Mouse (Mus musculus) neural tube, embryonic 12.5 days (tissue): ENCODE measurements around the gene Cnot2. TPM values are rescaled to one million over a fixed set of nuclear protein-coding genes. Genes with fewer than 3 reads are reported as not detected.

Experiments used
- ATAC-seq: fragments of 200-750 bp; cut with Nextera tagmentation; 2 replicates; pipeline ENCODE4 v1.8.0; 2017; ENCODE audit warnings: low read depth, mild to moderate bottlenecking, moderate TSS enrichment, moderate library complexity; ENCODE audit not compliant: low FRiP score
- H3K27ac ChIP-seq: fragments of 300-500 bp; sonication (generic); 2 replicates; pipeline ENCODE4 v1.5.1; 2016
- H3K27me3 ChIP-seq: fragments of 300-500 bp; sonication (generic); replicated peaks from 2 replicates; pipeline ENCODE4 v1.6.1; 2016; ENCODE audit warnings: mild to moderate bottlenecking
- H3K36me3 ChIP-seq: fragments of 300-500 bp; sonication (generic); 2 replicates; pipeline ENCODE4 v1.6.1; 2016; ENCODE audit warnings: mild to moderate bottlenecking
- H3K4me1 ChIP-seq: fragments of 300-500 bp; sonication (generic); 2 replicates; pipeline ENCODE4 v1.6.1; 2016
- H3K4me2 ChIP-seq: fragments of 300-500 bp; sonication (generic); replicated peaks from 2 replicates; pipeline ENCODE4 v1.6.1; 2016; ENCODE audit warnings: mild to moderate bottlenecking
- H3K4me3 ChIP-seq: fragments of 300-500 bp; sonication (generic); 2 replicates; pipeline ENCODE4 v1.5.1; 2016
- H3K9ac ChIP-seq: fragments of 300-500 bp; sonication (generic); 2 replicates; pipeline ENCODE4 v1.6.1; 2016; ENCODE audit warnings: mild to moderate bottlenecking
- H3K9me3 ChIP-seq: fragments of 300-500 bp; sonication (generic); 2 replicates; pipeline ENCODE4 v1.6.1; 2016; ENCODE audit warnings: mild to moderate bottlenecking
- WGBS: fragments of 180-500 bp; shearing (Covaris S2); methylation state at CpG from one replicate; pipeline ENCODE4 v1.1.7; 2016; 5-methylcytosine and 5-hydroxymethylcytosine counted together
- microRNA-seq: library from miRNA; unstranded; fragments of <30 nt; microRNA quantifications from one replicate; pipeline ENCODE4, GENCODE M21; 2017
- polyA plus RNA-seq: library from polyadenylated mRNA; unstranded; fragments of >200 nt; fragmentation: Nextera tagmentation; extraction: Ambion mirVana; gene quantifications from 2 replicates; pipeline ENCODE4 v1.2.1, GENCODE M21; 2016

The Cnot2 gene
- polyA plus RNA-seq, 1 experiment from 2014 or later: 119 TPM

DNA sequence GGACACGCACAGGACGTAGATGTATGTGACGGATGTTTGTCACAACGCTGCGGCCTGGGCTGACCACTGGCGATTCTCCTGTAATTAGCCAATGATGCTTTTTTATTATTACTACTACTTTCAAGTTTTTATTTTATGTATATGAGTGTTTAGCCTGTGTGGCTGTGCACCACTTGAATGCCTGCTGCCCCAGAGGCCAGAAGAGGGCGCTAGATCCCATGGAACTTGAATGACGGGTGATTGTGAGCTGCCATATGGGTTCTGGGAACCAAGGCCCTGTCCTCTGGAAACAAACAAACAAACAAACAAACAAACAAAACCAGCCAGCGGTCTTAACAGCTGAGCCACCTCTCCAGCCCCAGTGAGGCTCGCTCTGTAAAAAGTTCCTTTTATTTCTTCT lies 136.9 kb downstream of the Cnot2 start:
- Histone ChIP-seq H3K4me2 (no peak overlapping the region), H3K9ac (no peak overlapping the region), H3K4me1 (no peaks in the 10 kb centered on the region), H3K9me3 (0 out of 2 replicates have a peak, but pooled peaks cover under 1% of the 10 kb centered on the region), H3K4me3 (no peak overlapping the region), H3K27ac (no peak overlapping the region), H3K27me3 (no peaks in the 10 kb centered on the region), H3K36me3 (peaks cover 12% of the 10 kb centered on the region; the same call in 1 of the 2 replicates)
- ATAC-seq: no peak
- 95% methylated on average over 10 of the region's 10 CpGs for WGBS

DNA sequence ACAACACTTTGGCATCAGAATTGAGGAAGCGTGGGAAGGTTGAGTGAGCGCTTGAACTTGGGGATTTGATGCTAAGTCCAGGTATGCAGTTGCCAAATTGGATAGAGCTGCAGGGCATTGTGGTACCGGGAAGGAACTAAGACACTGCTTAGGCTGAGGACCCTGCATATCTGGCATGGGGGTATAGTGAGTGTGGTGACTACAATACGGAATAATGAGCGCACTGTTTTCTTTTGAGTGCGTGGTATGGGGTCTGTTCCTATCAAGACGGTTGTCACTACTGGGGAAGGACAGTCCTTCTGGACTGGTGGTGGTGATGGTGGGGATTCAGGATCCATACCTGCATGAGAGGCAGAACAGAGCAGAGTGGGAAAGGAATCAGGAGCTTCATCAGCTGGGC lies 140.4 kb downstream of the Cnot2 start:
- peaks cover 10% of the 10 kb centered on the region; the same call in 1 of the 2 replicates for H3K9me3 ChIP-seq
- H3K27me3 ChIP-seq: no peaks in the 10 kb centered on the region
- H3K9ac ChIP-seq: no peak overlapping the region
- no peak overlapping the region for H3K27ac ChIP-seq
- ATAC-seq: no peak
- H3K36me3 ChIP-seq: peaks cover 24% of the 10 kb centered on the region
- H3K4me1 ChIP-seq: no peaks in the 10 kb centered on the region
- 96% methylated on average over 7 of the region's 7 CpGs for WGBS
- no peak overlapping the region for H3K4me3 ChIP-seq
- no peak overlapping the region for H3K4me2 ChIP-seq

DNA sequence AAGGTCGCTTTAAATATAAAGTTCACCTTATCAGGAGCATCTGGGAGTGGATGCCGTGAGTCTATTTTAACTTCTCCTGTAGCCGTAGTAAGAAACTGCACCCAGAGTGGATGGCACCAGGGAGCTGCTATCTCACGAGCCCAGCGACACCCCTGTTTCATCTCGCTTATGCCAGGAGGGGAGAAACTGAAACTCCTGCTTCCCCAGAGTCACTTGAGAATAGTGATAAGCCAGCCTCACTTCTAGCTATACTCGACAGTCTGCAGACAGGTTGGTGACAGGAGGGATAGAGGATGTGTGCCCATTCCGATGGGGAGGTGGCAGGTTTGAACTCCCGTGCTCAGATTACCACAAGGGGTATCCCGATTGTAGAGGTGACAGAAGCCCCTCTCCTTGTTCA lies 141.2 kb downstream of the Cnot2 start:
- Histone ChIP-seq H3K9ac (no peak overlapping the region), H3K4me3 (no peak overlapping the region), H3K4me1 (no peaks in the 10 kb centered on the region), H3K9me3 (peaks cover 10% of the 10 kb centered on the region; the same call in 1 of the 2 replicates), H3K4me2 (no peak overlapping the region), H3K27me3 (no peaks in the 10 kb centered on the region), H3K36me3 (peaks cover 19% of the 10 kb centered on the region), H3K27ac (no peak overlapping the region)
- no peak for ATAC-seq
- 94% methylated on average over 10 of the region's 10 CpGs for whole genome bisulfite sequencing

DNA sequence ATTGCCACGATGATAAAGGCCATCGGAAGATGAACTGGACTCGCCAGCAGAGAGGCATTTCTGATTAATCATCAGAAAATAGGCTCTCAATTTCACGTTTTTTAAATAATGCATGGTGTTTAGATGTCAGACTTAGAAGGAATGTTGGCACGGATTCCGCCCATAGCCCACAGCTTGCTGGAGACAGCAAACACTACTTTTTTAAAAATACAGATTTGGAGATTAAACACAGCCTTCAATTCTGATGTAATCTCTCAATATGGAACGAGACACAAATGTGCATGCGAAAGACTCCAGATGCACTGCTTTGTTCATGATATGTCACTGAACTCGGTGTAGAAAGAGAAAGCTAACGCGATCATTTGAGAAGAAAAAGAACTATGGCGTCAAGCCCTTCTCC lies 145.9 kb downstream of the Cnot2 start:
- H3K27me3 ChIP-seq: no peaks in the 10 kb centered on the region
- no peak overlapping the region for H3K4me3 ChIP-seq
- H3K9ac ChIP-seq: no peak overlapping the region
- no peak overlapping the region for H3K4me2 ChIP-seq
- 89% methylated on average over 12 of the region's 12 CpGs for WGBS
- no peaks in the 10 kb centered on the region for H3K4me1 ChIP-seq
- peaks cover 13% of the 10 kb centered on the region for H3K36me3 ChIP-seq
- H3K9me3 ChIP-seq: peaks cover 10% of the 10 kb centered on the region; the same call in 1 of the 2 replicates
- no peak overlapping the region for H3K27ac ChIP-seq
- ATAC-seq: no peak

Small RNA genes lying within 50 kb of the gene (microRNA-seq; reads per million reads assigned to microRNA genes)
- not detected for gene Gm25190

Other genes with a start within 250 kb of the Cnot2 start
- gene Kcnmb4, start 107.6 kb downstream of the Cnot2 start, polyA plus RNA-seq: 22.7 and 25.5 TPM in 2 replicates